Mouse (Mus musculus): ENCODE data around the gene Dchs2. TPM values are rescaled to one million over a fixed set of nuclear protein-coding genes. Genes with fewer than 3 reads are reported as not detected.

Dchs2 gene
- polyA plus RNA-seq, 1 experiment from 2014 or later: 0.02 TPM

- TF ChIP-seq EP300 (IDR thresholded peaks at IDR 0.05; ENCODE audit: low read depth): no peak
- no peak for TF ChIP-seq CTCF (IDR thresholded peaks at IDR 0.05; ENCODE audit: low read depth)
These were observed 77.4 kb downstream of the Dchs2 start for GRCm38 (mm10) chr3:83205073-83205668.

DNA sequence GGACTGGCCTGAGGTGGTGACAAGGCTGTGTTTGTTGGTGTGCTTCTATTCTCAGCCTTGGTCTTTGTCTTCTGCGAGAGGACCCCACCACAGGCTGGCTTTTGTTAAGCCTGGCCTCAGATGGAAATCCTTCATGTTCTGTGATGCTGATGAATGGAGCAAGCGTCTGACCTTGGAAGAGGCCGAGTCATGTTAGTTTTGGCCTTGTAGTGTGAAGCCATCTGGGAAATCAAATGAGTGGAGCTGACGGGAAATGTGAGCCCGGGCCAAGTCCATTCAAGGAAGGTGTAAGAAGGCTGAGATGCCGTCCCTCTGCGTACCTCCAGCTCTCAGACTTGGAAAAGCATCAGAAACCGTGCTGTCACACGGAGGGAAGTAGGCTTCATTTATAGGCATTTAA lies 81.9 kb downstream of the Dchs2 start:
- no peaks in the 10 kb centered on the region for H3K36me3 ChIP-seq (replicated peaks; ENCODE audit: insufficient read depth, low read length)
- H3K9ac ChIP-seq (replicated peaks): no peak overlapping the region
- no peaks in the 10 kb centered on the region for H3K4me1 ChIP-seq (ENCODE audit: insufficient read depth)
- DNase-seq (no peak), ATAC-seq (no peak)
- H3K27me3 ChIP-seq (ENCODE audit: insufficient read depth, low read length): no peaks in the 10 kb centered on the region
- 74% methylated on average over 9 of the region's 9 CpGs for WGBS (ENCODE audit: insufficient replicate concordance)
- H3K27ac ChIP-seq (ENCODE audit: low read depth): no peak overlapping the region
- H3K4me2 ChIP-seq (ENCODE audit: low read depth, low read length): no peak overlapping the region
- TF ChIP-seq EP300 (IDR thresholded peaks at IDR 0.05; ENCODE audit: low read depth) (no peak), CTCF (IDR thresholded peaks at IDR 0.05; ENCODE audit: low read depth) (no peak)
- no peak overlapping the region for H3K4me3 ChIP-seq (ENCODE audit: low read depth, low read length)
- H3K9me3 ChIP-seq (ENCODE audit: low read length): no peaks in the 10 kb centered on the region

More at GRCm38 (mm10) chr3:83205073-83205668, 77.4 kb downstream of the Dchs2 start:
- H3K27ac ChIP-seq (ENCODE audit: low read depth): no peak overlapping the region
- ATAC-seq: no peak
- no peaks in the 10 kb centered on the region for H3K9me3 ChIP-seq (ENCODE audit: low read length)
- WGBS (ENCODE audit: insufficient replicate concordance): 28% methylated on average over 8 of the region's 8 CpGs
- no peaks in the 10 kb centered on the region for H3K36me3 ChIP-seq (replicated peaks; ENCODE audit: insufficient read depth, low read length)
- no peak overlapping the region for H3K4me3 ChIP-seq (ENCODE audit: low read depth, low read length)
- DNase-seq: no peak
- H3K4me2 ChIP-seq (ENCODE audit: low read depth, low read length): no peak overlapping the region
- H3K27me3 ChIP-seq (ENCODE audit: insufficient read depth, low read length): no peaks in the 10 kb centered on the region
- H3K9ac ChIP-seq (replicated peaks): no peak overlapping the region
- H3K4me1 ChIP-seq (ENCODE audit: insufficient read depth): no peaks in the 10 kb centered on the region

GRCm38 (mm10) chr3:83210210-83210609 lies 82.5 kb downstream of the Dchs2 start:
- Histone ChIP-seq H3K4me3 (ENCODE audit: low read depth, low read length) (no peak overlapping the region), H3K9me3 (ENCODE audit: low read length) (no peaks in the 10 kb centered on the region), H3K27ac (ENCODE audit: low read depth) (no peak overlapping the region), H3K4me2 (ENCODE audit: low read depth, low read length) (no peak overlapping the region), H3K27me3 (ENCODE audit: insufficient read depth, low read length) (no peaks in the 10 kb centered on the region), H3K9ac (replicated peaks) (no peak overlapping the region), H3K4me1 (ENCODE audit: insufficient read depth) (no peaks in the 10 kb centered on the region), H3K36me3 (replicated peaks; ENCODE audit: insufficient read depth, low read length) (no peaks in the 10 kb centered on the region)
- 66% methylated on average over 4 of the region's 4 CpGs for WGBS (ENCODE audit: insufficient replicate concordance)
- ATAC-seq: no peak
- no peak for TF ChIP-seq EP300 (IDR thresholded peaks at IDR 0.05; ENCODE audit: low read depth)
- TF ChIP-seq CTCF (IDR thresholded peaks at IDR 0.05; ENCODE audit: low read depth): no peak
- DNase-seq: no peak

- Histone ChIP-seq H3K4me2 (ENCODE audit: low read depth, low read length) (no peak overlapping the region), H3K9me3 (ENCODE audit: low read length) (no peaks in the 10 kb centered on the region), H3K27ac (ENCODE audit: low read depth) (no peak overlapping the region), H3K4me3 (ENCODE audit: low read depth, low read length) (no peak overlapping the region), H3K4me1 (ENCODE audit: insufficient read depth) (no peaks in the 10 kb centered on the region), H3K36me3 (replicated peaks; ENCODE audit: insufficient read depth, low read length) (no peaks in the 10 kb centered on the region), H3K27me3 (ENCODE audit: insufficient read depth, low read length) (no peaks in the 10 kb centered on the region), H3K9ac (replicated peaks) (no peak overlapping the region)
- DNase-seq: no peak
- 66% methylated on average over 5 of the region's 5 CpGs for WGBS (ENCODE audit: insufficient replicate concordance)
- ATAC-seq: no peak
- TF ChIP-seq CTCF (IDR thresholded peaks at IDR 0.05; ENCODE audit: low read depth) (no peak), EP300 (IDR thresholded peaks at IDR 0.05; ENCODE audit: low read depth) (no peak)
These were observed 84.2 kb downstream of the Dchs2 start for GRCm38 (mm10) chr3:83211939-83212338.

DNA sequence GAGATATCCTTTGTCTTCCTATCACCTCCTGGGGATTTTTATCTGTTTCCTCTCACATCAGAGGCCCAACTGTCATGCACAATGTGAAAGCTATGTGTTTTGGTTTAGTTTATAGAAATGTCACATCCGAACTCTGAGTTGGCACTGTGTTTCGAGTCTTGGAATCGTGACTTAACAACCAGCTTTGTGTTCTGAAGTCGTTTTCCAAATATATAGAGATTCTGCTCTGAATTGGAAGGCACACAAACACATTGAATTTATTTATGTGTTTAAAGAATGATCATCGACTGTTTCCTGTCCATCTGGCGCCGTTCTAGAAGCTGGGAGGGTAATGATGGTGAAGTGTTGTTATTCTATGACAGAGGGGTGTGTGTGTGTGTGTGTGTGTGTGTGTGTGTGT lies 84.8 kb downstream of the Dchs2 start:
- TF ChIP-seq CTCF (IDR thresholded peaks at IDR 0.05; ENCODE audit: low read depth) (no peak), EP300 (IDR thresholded peaks at IDR 0.05; ENCODE audit: low read depth) (no peak)
- H3K27me3 ChIP-seq (ENCODE audit: insufficient read depth, low read length): no peaks in the 10 kb centered on the region
- DNase-seq: no peak
- H3K9ac ChIP-seq (replicated peaks): no peak overlapping the region
- ATAC-seq: no peak
- no peak overlapping the region for H3K27ac ChIP-seq (ENCODE audit: low read depth)
- H3K36me3 ChIP-seq (replicated peaks; ENCODE audit: insufficient read depth, low read length): no peaks in the 10 kb centered on the region
- no peak overlapping the region for H3K4me3 ChIP-seq (ENCODE audit: low read depth, low read length)
- H3K9me3 ChIP-seq (ENCODE audit: low read length): no peaks in the 10 kb centered on the region
- no peak overlapping the region for H3K4me2 ChIP-seq (ENCODE audit: low read depth, low read length)
- 52% methylated on average over 7 of the region's 7 CpGs for WGBS (ENCODE audit: insufficient replicate concordance)
- H3K4me1 ChIP-seq (ENCODE audit: insufficient read depth): no peaks in the 10 kb centered on the region

DNA sequence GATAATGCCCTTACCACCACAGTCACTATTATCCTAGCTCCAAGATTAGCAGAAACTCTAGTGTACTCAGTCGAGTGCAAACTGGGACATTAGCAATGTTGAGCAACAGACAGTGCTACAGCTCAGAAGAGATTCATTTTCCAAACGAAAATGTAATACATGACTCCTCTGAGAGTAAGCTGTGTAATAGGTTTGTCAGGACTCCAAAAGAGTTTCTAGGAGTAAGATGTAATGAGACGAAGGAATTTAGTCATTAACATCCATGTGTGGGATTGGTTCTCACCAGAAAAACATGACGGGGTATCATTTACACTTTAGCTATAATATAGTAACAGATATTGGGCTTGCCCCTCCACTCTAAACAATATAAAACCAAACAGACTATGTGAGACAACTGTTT lies 90.3 kb downstream of the Dchs2 start:
- 73% methylated on average over 4 of the region's 4 CpGs for WGBS (ENCODE audit: insufficient replicate concordance)
- H3K9me3 ChIP-seq (ENCODE audit: low read length): no peaks in the 10 kb centered on the region
- no peak for TF ChIP-seq CTCF (IDR thresholded peaks at IDR 0.05; ENCODE audit: low read depth)
- TF ChIP-seq EP300 (IDR thresholded peaks at IDR 0.05; ENCODE audit: low read depth): no peak

More for the DNA sequence above, 90.3 kb downstream of the Dchs2 start:
- Histone ChIP-seq H3K4me2 (ENCODE audit: low read depth, low read length) (no peak overlapping the region), H3K27ac (ENCODE audit: low read depth) (no peak overlapping the region), H3K36me3 (replicated peaks; ENCODE audit: insufficient read depth, low read length) (no peaks in the 10 kb centered on the region), H3K4me1 (ENCODE audit: insufficient read depth) (no peaks in the 10 kb centered on the region), H3K4me3 (ENCODE audit: low read depth, low read length) (no peak overlapping the region), H3K27me3 (ENCODE audit: insufficient read depth, low read length) (no peaks in the 10 kb centered on the region), H3K9ac (replicated peaks) (no peak overlapping the region)
- ATAC-seq (no peak), DNase-seq (no peak)
